In the genomic region with DNA sequence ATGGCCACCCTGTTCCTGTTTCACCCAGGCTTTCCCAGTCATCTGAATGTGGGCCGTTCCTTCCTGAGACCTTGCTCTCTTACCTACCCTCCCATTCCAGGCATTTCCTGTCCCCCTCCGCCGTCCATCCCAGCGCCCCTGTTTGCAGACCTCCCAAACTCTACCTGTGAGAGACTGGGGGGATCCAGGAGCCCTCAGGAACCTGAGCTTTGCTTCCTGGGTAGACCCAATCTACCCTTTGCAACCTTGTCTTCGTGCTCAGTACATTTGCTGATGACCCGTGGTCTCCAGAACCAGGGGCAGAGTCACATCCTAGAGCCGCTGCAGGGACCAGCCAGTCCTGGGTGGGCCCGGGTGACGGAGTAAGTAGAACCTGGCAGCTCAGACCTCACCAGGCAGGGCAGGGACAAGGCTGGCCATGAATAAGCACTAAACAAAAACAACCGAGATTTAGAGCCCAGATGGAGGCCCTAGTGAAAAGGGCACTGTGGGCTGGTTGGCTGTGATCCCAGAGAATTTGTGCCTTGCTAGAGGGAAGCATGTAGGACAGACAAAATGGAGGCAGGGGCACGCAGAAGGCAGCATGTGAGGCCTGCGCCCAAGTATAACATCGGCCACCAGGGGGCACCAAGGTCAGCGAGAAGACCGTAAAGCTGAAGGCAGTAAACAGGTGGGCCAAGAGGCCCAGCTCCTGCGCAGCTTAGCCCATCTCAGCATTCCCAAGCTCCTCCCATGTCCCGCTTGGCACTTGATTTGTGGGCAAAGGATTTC, we compare ENCODE assay signal across 8 mouse cellular contexts. TPM values are rescaled to one million over a fixed set of nuclear protein-coding genes. Genes with fewer than 3 reads are reported as not detected.
A peak's percentile ranks its signal among the peaks of the same experiment; 100 is the strongest.
DNase-seq lines count a peak whose midpoint lies in the region; ATAC-seq and TF ChIP-seq lines count a peak whose summit lies in the region.

No protein-coding gene starts in this region.

- peak; percentile 97 for TF ChIP-seq CTCF in bone marrow, adult 2 months (IDR thresholded peaks at IDR 0.05; ENCODE audit: control insufficient read depth, insufficient read depth, low read length)

- no peak overlapping the region for H3K9ac ChIP-seq in embryonic facial prominence, embryonic 15.5 days
- 0 out of 2 replicates have a peak overlapping the region, but pooled peaks have one; percentile 31 for H3K9ac ChIP-seq in kidney, embryonic 14.5 days (ENCODE audit: low read depth, low read length)
- no peak overlapping the region for H3K9ac ChIP-seq in limb, embryonic 15.5 days

- H3K27ac ChIP-seq in bone marrow, adult 2 months (ENCODE audit: control insufficient read depth, insufficient read depth, low read depth, low read length, poor library complexity) = peak overlapping the region; percentile 71
- H3K27ac ChIP-seq in embryonic facial prominence, embryonic 15.5 days (replicated peaks) = peak overlapping the region; percentile 98
- peak overlapping the region; percentile 90 for H3K27ac ChIP-seq in kidney, embryonic 14.5 days (ENCODE audit: low read depth, low read length)
- H3K27ac ChIP-seq in limb, embryonic 15.5 days = peak overlapping the region; percentile 98

- no peaks in the 10 kb centered on the region for H3K27me3 ChIP-seq in embryonic facial prominence, embryonic 15.5 days
- H3K27me3 ChIP-seq in kidney, embryonic 14.5 days (ENCODE audit: control insufficient read depth, insufficient read depth, low read length) = no peaks in the 10 kb centered on the region
- H3K27me3 ChIP-seq in limb, embryonic 15.5 days = no peaks in the 10 kb centered on the region

- DNase-seq in 416B (ENCODE audit: low read depth) = peak; percentile 93
- DNase-seq in heart, adult 9 months (ENCODE audit: low spot score in 2 of 2) = peak; percentile 84 to 92
- peak; percentile 72 to 86 for DNase-seq in monocyte, adult 2 months (ENCODE audit: low read depth in 1 of 2, low spot score in 2 of 2)
- peak; percentile 89 to 92 for DNase-seq in spleen, postnatal 36 days (ENCODE audit: low spot score in 2 of 2)

- H3K36me3 ChIP-seq in embryonic facial prominence, embryonic 15.5 days = no peaks in the 10 kb centered on the region
- no peaks in the 10 kb centered on the region for H3K36me3 ChIP-seq in kidney, embryonic 14.5 days (ENCODE audit: control insufficient read depth, insufficient read depth, low read length)
- H3K36me3 ChIP-seq in limb, embryonic 15.5 days = no peaks in the 10 kb centered on the region

- H3K4me2 ChIP-seq in embryonic facial prominence, embryonic 15.5 days (replicated peaks) = peak overlapping the region; percentile 22; the same call in 1 of the 2 replicates
- H3K4me2 ChIP-seq in kidney, embryonic 14.5 days (replicated peaks; ENCODE audit: low read depth, low read length) = no peak overlapping the region
- H3K4me2 ChIP-seq in limb, embryonic 15.5 days = peak overlapping the region; percentile 21; the same call in 1 of the 2 replicates

- peak overlapping the region; percentile 53 for H3K4me3 ChIP-seq in bone marrow, adult 2 months (replicated peaks; ENCODE audit: control insufficient read depth, low read depth, low read length)
- no peak overlapping the region for H3K4me3 ChIP-seq in embryonic facial prominence, embryonic 15.5 days (replicated peaks)
- H3K4me3 ChIP-seq in kidney, embryonic 14.5 days (ENCODE audit: low read length) = no peak overlapping the region; the same call in 1 of the 2 replicates
- H3K4me3 ChIP-seq in limb, embryonic 15.5 days = peak overlapping the region; percentile 11; the same call in 1 of the 2 replicates

- H3K9me3 ChIP-seq in embryonic facial prominence, embryonic 15.5 days (replicated peaks) = no peaks in the 10 kb centered on the region
- H3K9me3 ChIP-seq in kidney, embryonic 14.5 days (ENCODE audit: control insufficient read depth, low read length) = no peaks in the 10 kb centered on the region
- H3K9me3 ChIP-seq in limb, embryonic 15.5 days = no peaks in the 10 kb centered on the region

- peak; percentile 82 for ATAC-seq in embryonic facial prominence, embryonic 15.5 days (ENCODE audit: insufficient number of reproducible peaks, low FRiP score, low TSS enrichment, low read depth)
- peak; percentile 86 for ATAC-seq in kidney, embryonic 14.5 days (ENCODE audit: low FRiP score, low TSS enrichment)
- peak; percentile 82 for ATAC-seq in limb, embryonic 15.5 days (ENCODE audit: insufficient number of reproducible peaks, low FRiP score, low TSS enrichment, low read depth)

- peaks cover 13% of the 10 kb centered on the region for H3K4me1 ChIP-seq in bone marrow, adult 2 months (ENCODE audit: control insufficient read depth, insufficient read depth, low read length)
- peaks cover 33% of the 10 kb centered on the region for H3K4me1 ChIP-seq in embryonic facial prominence, embryonic 15.5 days
- peaks cover 31% of the 10 kb centered on the region for H3K4me1 ChIP-seq in kidney, embryonic 14.5 days (ENCODE audit: control insufficient read depth, insufficient read depth, low read length)
- H3K4me1 ChIP-seq in limb, embryonic 15.5 days = peaks cover 61% of the 10 kb centered on the region

- no peak; the same call in 1 of the 2 replicates for TF ChIP-seq POLR2A in bone marrow, adult 2 months (IDR thresholded peaks at IDR 0.05; ENCODE audit: borderline replicate concordance, control insufficient read depth, low read depth, low read length)

- WGBS in bone marrow, adult 2 months = 5% methylated on average over 17 of the region's 17 CpGs
- WGBS in embryonic facial prominence, embryonic 15.5 days = 38% methylated on average over 17 of the region's 17 CpGs
- whole genome bisulfite sequencing in kidney, embryonic 14.5 days = 39% methylated on average over 17 of the region's 17 CpGs
- 30% methylated on average over 17 of the region's 17 CpGs for WGBS in limb, embryonic 15.5 days

RNA-seq across cellular contexts. Expression of a gene that starts 2.9 kb away (rescaled TPM):
- 98.0 and 152 TPM in 2 replicates for polyA plus RNA-seq in bone marrow, adult 2 months (2011; ENCODE audit: insufficient read depth, insufficient read length, low replicate concordance, missing spikeins)
- 4.5 and 4.9 TPM in 2 replicates for polyA plus RNA-seq in embryonic facial prominence, embryonic 15.5 days (2015; fragmentation: Nextera tagmentation; extraction: Ambion mirVana)
- 0.79 and 0.97 TPM in 2 replicates for polyA plus RNA-seq in kidney, embryonic 14.5 days (2014; fragmentation: Nextera tagmentation; extraction: Ambion mirVana)
- 7.2 and 8.3 TPM in 2 replicates for polyA plus RNA-seq in limb, embryonic 15.5 days (2015; fragmentation: Nextera tagmentation; extraction: Ambion mirVana)

RNA-seq across cellular contexts. Expression of a gene that starts 38.7 kb away (rescaled TPM):
- 0.61 TPM in 1 of 2 replicates, not detected in the other for polyA plus RNA-seq in bone marrow, adult 2 months (2011; ENCODE audit: insufficient read depth, insufficient read length, low replicate concordance, missing spikeins)
- 2.0 and 2.1 TPM in 2 replicates for polyA plus RNA-seq in embryonic facial prominence, embryonic 15.5 days (2015; fragmentation: Nextera tagmentation; extraction: Ambion mirVana)
- polyA plus RNA-seq in kidney, embryonic 14.5 days (2014; fragmentation: Nextera tagmentation; extraction: Ambion mirVana) = 0.43 and 0.67 TPM in 2 replicates
- 1.8 TPM in 2 replicates for polyA plus RNA-seq in limb, embryonic 15.5 days (2015; fragmentation: Nextera tagmentation; extraction: Ambion mirVana)

RNA-seq across cellular contexts. Expression of a gene that starts 44.8 kb away (rescaled TPM):
- polyA plus RNA-seq in bone marrow, adult 2 months (2011; ENCODE audit: insufficient read depth, insufficient read length, low replicate concordance, missing spikeins) = 51.9 and 92.5 TPM in 2 replicates
- 576 and 606 TPM in 2 replicates for polyA plus RNA-seq in embryonic facial prominence, embryonic 15.5 days (2015; fragmentation: Nextera tagmentation; extraction: Ambion mirVana)
- polyA plus RNA-seq in kidney, embryonic 14.5 days (2014; fragmentation: Nextera tagmentation; extraction: Ambion mirVana) = 477 and 494 TPM in 2 replicates
- polyA plus RNA-seq in limb, embryonic 15.5 days (2015; fragmentation: Nextera tagmentation; extraction: Ambion mirVana) = 692 and 762 TPM in 2 replicates

Comparison
In these comparisons a context has a peak if more than half of its experiments do, and no peak if none do; other contexts are left out.
1. H3K4me3 ChIP-seq: peak in bone marrow, adult 2 months (single experiment) and limb, embryonic 15.5 days (single experiment); none in embryonic facial prominence, embryonic 15.5 days (single experiment) and kidney, embryonic 14.5 days (single experiment).
2. RNA of a gene that starts 2.9 kb away (polyA plus RNA-seq): 98.0 to 152 TPM in bone marrow, adult 2 months; 7.2 to 8.3 TPM in limb, embryonic 15.5 days, 4.5 to 4.9 TPM in embryonic facial prominence, embryonic 15.5 days and 0.79 to 0.97 TPM in kidney, embryonic 14.5 days; every median in the first group is over 10 times any median in the second.
3. Peak in every context shown above with its lines, with median percentiles within 50 percentile points of each other: DNase-seq, H3K27ac ChIP-seq and ATAC-seq.